Mouse (Mus musculus) ovary, postnatal 14 days (tissue): ENCODE measurements around the gene Lrig3.

Source experiments
- DNase-seq: peaks from one replicate; pipeline ENCODE4 v3.0.0; 2022; ENCODE audit warnings: low spot score

Lrig3 gene

DNA sequence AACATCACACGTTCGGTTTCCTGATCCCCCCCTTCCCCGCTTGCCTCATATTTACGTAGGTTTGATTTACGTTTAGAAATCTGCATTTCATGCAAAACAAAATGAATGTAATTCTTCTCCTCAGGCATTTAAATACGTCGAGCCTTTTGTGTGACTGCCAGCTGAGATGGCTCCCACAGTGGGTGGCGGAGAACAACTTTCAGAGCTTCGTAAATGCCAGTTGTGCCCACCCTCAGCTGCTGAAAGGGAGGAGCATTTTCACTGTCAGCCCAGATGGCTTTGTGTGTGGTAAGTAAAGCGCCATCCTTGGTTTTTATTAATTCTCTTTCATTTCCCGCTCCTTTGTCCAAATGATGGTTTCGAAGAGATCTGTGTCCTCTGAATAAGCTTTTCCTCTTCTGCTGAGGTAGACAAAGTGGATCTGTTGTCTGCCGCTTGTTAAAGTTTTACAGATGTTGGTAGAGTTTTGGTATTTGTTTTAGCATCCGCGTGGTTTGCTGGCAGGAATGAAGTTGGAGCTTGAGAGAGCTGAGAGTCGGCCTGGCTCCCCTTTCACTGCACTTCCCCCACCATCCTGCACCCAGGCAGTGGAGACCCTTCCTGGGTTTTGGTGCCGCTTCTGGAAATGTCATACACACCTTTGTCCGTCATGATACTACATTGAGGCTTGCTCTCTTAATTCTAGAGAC is 37.0 kb downstream of the Lrig3 start:
- no peak for DNase-seq

DNA sequence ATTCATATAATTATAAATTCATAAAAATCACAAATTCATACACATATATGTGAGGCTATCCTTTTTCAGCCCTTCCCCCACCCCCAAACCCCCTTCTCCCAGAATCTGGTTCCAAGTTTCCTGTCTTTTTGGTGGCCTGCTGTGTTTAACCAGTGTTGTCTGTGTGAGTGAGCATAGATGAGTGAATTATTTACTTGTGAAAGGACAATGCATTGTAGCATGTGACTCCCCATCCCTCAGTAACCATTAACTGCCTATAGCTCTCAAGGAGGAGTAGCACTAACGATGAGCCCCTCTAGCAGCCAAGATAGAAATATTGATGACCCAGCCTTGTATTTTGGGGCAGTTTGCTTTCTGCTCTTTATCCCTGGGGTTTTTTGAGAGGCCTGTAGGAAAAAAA is 37.9 kb downstream of the Lrig3 start:
- no peak for DNase-seq

DNA sequence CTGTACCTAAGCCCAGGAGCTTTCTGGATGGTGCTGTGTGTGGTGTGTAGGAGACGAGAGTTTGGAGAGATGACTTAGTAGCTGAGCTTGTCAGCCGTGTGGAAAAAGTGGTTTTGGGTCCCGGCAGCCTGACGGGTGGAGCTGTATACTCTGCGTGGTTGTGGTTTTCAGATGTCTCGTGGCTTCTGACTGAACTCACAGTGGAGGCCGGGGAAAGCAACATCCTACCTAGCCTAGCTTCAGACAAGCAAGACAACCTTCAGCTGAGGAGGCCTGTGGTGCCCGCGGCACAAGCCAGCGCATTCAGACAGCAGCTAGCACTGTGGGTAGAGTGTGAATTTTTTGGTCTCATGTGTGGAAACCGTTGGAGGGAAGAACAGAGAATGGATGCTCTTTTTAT is 47.7 kb downstream of the Lrig3 start:
- no peak for DNase-seq

GRCm38 (mm10) chr10:126014673-126015072 is 48.7 kb downstream of the Lrig3 start:
- DNase-seq, result no peak

DNA sequence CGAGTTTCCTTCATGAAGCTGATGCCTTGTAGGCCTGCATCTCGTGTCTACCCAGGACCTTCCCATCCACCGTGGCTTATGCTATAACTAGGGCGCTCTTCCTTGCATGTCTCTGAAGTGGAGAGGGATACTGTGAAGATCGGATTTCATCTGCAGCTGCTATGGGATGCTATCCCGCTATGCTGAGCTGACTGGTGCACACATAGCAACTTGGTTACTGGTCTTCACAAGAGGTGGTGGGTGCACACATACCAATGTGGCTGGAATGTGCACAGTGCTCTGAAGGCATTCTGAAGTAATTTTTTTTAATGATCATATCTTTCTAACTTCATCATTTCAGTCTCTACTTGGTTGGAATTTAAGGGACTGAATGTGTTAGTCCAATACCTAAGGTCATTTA is 49.7 kb downstream of the Lrig3 start:
- no peak for DNase-seq

GRCm38 (mm10) chr10:126019350-126019991 is 53.5 kb downstream of the Lrig3 start:
- DNase-seq, result no peak

- DNase-seq, result no peak
These were observed 62.8 kb downstream of the Lrig3 start for GRCm38 (mm10) chr10:126028574-126029440.

GRCm38 (mm10) chr10:126029441-126030114 is 63.6 kb downstream of the Lrig3 start:
- DNase-seq, result no peak

DNA sequence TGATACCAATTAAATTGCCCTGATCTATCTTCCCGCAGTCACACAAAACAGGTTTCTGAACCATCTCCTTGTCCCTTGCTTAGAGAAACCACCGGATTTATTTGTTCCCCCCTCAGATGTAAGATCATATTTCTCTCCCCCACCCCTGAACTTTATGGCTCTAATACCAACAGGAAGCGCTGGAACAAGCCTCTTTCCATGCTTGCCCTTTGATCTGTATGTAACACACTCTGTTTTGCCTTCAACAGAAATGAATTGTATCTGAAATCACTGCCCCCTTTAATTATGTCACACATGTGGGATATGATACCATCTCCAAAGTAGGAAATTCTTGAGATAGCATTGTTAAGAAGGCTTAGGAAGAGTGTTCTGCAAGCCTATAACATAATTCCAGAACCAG is 90.9 kb downstream of the Lrig3 start:
- DNase-seq, result no peak

DNA sequence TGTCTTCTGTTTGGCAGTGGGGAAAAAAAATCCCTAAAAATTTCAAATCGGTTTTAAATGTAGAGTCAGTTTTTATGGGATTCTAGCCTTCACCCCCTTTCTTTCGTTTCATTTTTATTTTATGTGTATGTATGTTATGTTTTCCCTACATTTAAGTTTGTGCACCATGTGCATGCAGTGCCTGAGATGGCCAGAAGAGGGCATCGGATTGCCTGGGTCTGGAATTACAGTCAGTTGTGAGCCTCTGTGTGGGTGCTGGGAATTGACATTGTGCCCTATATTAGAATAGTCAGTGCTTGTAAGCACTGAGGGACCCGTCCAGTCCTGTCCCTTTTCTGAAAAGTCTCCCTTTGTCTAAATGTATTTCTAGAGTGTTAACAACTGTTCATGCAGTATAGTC is 96.8 kb downstream of the Lrig3 start:
- no peak for DNase-seq
